Mouse (Mus musculus): Measurements from ENCODE around the gene Bmpr1b. TPM values are rescaled to one million over a fixed set of nuclear protein-coding genes. Genes with fewer than 3 reads are reported as not detected.

Bmpr1b gene
- not detected for total RNA-seq (2023)

GRCm38 (mm10) chr3:142168863-142169521 lies at the start of gene Bmpr1b:
TSS of gene Bmpr1b (minus strand) at chr3:142169425.

Other genes with a start within 250 kb of the Bmpr1b start
- 46.6 TPM for gene Pdlim5, start 226.3 kb upstream of the Bmpr1b start, total RNA-seq (2023)